Mouse (Mus musculus): ENCODE measurements around the gene Ddx18. TPM values are rescaled to one million over a fixed set of nuclear protein-coding genes. Genes with fewer than 3 reads are reported as not detected.

Ddx18 gene
- total RNA-seq (2021) = 10 to 100 TPM; 44.0 to 45.5 TPM
- polyA plus RNA-seq (2012; rRNA removed) = 12.1 and 21.5 TPM in 2 replicates
- long read RNA-seq, transcript Ddx18-201 (13 exons, 2,258 nt) = major isoform, 33 of 36 reads
- long read RNA-seq, partial matches to known transcripts = 2 of 36 reads
- long read RNA-seq, other reads (novel, unspliced or antisense) = 1 of 36 reads

- peak; percentile 96 for DNase-seq
Measured at GRCm38 (mm10) chr1:121567521-121568489, at the start of gene Ddx18. Gene Ddx18, minus strand, starts transcription at chr1:121567989.

DNA sequence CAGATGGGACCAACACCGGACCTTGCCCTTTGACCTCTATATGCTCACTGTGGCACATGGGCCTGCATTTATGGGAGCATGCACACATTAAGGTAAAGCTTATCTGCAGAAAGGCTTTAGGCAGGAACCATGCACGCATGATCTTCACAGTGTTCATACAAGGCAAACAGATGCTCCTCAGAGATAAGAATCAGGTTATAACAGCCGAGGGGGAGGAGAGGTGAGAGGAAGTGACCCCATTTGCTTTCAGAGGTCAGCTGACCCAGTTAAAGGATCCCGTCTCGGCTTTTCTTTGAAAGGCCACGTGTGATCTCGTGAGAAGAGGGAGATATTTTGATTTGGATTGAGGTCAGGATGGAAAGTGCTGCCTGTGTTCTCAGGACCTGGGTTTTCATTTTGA, 40.2 kb upstream of the Ddx18 start:
- no peak for DNase-seq

GRCm38 (mm10) chr1:121605118-121605517, 37.3 kb upstream of the Ddx18 start:
- DNase-seq = no peak

GRCm38 (mm10) chr1:121601893-121602292, 34.1 kb upstream of the Ddx18 start:
- DNase-seq = no peak

- no peak for DNase-seq
Measured at GRCm38 (mm10) chr1:121601084-121601483, 33.3 kb upstream of the Ddx18 start.

GRCm38 (mm10) chr1:121598421-121598820, 30.6 kb upstream of the Ddx18 start:
- DNase-seq = no peak

- no peak for DNase-seq
Measured at GRCm38 (mm10) chr1:121596951-121597625, 29.3 kb upstream of the Ddx18 start.

DNA sequence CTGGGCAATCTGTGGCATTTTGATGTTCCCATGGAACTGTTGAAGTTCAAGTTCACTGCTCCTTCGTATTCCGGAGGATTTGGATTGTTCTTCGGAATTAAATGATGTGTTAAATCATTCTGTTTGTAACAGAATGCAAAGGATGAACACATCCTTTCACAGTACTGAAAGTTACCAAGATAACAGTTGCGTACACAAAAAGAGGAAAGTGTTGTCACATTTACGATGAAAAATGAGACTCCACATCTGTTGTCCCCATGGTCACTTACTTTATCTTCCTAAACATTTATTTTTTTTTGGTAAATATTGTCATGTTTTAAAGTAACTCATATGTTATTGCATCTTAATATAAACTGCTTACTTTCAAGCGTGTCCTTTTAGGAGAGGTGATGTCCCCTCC, 17.0 kb upstream of the Ddx18 start:
- no peak for DNase-seq

- no peak for DNase-seq
Measured at GRCm38 (mm10) chr1:121581133-121581855, 13.5 kb upstream of the Ddx18 start.

DNA sequence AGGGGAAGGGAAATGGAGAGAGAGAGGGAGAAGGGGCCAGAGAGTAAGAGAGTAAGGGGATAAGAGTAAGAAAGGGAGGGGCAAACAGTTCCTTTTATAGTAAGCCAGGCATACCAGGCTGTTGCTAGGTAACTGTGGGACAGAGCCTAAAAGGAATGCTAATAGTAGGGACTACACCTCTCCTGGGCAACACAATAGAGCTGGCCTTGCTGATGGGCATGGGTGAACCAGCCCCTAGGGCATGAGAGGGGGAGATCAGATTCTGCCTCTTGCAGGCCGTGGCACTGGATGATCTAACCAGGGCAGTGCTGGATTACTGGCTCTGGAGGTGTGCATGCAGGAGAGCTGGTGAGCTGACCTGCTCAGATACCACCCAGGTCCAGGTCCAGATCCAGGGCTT, 9.7 kb upstream of the Ddx18 start:
- no peak for DNase-seq

GRCm38 (mm10) chr1:121570522-121570921, 2.7 kb upstream of the Ddx18 start:
- no peak for DNase-seq

DNA sequence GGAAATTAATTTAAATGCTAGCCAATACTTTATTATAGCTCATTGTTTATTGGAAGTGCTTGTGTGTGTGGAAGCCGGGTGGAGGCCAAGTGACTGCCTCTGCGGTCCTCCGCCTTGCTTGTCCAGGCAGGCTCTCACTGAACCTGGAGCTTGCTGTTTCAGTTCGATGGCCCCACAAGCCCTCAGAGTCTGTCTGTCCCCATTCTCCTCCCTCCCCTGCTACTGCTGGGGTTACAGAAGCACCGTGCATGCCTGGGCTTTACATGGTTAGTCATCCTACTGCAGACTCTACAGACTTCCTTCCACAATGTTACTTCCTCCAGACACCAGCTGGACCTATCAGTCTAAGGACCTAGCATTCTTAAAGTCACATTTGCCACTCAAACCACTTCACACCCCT, 9.9 kb downstream of the Ddx18 start:
- DNase-seq = no peak

- no peak for DNase-seq
Measured at GRCm38 (mm10) chr1:121551457-121551835, 16.3 kb downstream of the Ddx18 start.

DNA sequence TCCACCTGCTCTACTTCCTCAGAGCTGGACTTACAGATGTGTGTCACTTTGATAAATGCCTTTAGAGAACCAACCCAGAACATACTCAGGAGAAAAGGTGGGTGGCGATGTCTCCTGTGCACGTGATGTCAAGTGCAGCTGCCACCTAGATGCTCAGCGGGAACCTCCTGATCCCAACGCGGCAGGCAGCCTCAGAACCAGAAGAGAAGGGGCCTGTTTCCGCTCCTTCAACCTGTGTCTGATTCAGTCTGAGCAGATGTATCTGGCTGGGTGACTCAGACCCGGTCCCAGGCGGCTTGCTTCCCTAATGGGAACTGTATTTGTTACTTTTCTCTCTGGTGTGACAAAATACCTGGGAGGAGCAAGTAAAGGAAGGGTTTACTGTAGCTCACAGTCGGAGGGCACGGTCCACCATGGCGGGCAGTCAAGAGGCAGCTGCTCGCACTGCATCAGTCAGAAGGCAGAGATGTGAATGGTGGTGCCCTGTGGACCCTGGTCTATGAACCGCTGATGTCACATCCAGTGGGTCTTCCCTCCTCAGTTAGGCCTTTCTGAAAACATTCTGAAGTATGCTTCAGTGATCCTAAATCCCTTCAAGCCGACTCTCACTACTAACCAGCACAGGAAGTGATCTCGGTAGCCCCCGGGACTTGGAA, 16.9 kb downstream of the Ddx18 start:
- no peak for DNase-seq

GRCm38 (mm10) chr1:121549456-121549855, 18.3 kb downstream of the Ddx18 start:
- DNase-seq = no peak

GRCm38 (mm10) chr1:121548667-121549066, 19.1 kb downstream of the Ddx18 start:
- no peak for DNase-seq

DNA sequence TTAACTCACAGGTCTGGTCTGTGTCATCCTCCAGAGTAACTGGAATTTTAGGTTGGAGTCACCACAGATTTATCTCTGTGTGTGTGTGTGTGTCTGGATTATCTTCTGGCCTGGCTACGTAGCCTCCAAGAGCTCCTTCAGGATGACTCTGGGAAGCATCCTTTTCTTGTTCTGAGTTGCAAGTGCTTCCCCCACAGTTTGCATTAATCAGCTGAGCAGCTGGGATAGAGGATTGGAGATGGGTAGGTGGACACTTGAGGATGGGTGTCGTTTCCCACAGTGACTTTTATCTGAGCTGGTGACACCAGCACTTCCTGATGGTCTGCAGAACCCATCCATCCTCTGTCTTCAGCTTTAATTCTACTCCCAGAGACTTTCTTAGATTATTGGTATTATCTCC, 20.9 kb downstream of the Ddx18 start:
- DNase-seq = no peak

- DNase-seq = no peak
Measured at GRCm38 (mm10) chr1:121540361-121540760, 27.4 kb downstream of the Ddx18 start.

- no peak for DNase-seq
Measured at GRCm38 (mm10) chr1:121531439-121531838, 36.4 kb downstream of the Ddx18 start.

DNA sequence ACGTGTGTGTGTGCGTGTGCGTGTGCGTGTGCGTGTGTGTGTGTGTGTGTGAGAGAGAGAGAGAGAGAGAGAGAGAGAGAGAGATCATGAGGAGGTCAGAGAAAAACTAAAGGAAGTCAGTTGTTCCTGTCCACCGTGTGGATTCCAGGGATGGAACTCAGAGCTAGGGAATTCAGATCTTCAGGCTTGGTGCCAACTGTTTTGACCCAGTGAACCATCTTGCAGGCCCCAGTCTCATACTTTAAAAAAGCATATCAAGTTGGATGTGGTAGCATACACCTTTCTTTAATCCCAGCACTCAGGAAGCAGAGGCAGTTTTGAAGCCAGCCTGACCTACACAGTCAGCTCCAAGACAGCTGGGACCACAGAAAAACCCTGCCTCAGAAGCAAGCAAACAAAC, 38.5 kb downstream of the Ddx18 start:
- no peak for DNase-seq

DNA sequence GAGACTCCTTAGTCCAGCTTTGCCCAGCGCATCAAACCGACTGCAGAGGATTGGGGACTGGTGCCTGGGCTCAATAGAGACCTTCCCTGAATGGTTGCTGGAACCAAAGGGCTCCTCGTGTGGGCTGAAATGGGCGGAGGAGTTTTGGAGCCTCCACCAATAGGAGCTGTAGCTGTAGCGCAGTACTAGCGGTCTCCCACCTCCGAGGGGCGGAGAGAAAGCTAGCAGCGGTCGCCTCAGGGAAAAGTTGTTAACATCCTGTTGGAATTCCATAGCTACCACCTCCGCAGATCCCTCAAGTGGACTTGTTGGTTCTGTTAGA, 39.4 kb downstream of the Ddx18 start, which contains the start of gene Htr5b:
Gene Htr5b, minus strand, starts transcription at position 67 of the 322 bp plus-strand sequence.
- peak; percentile 7 for DNase-seq
